Mouse (Mus musculus) urinary bladder, postnatal 10 days (tissue): Measurements from ENCODE around the gene 1700001C19Rik.

ENCODE experiments used
- DNase-seq: peaks from one replicate; pipeline ENCODE4 v3.0.0; 2022; ENCODE audit warnings: low spot score

Gene 1700001C19Rik

DNA sequence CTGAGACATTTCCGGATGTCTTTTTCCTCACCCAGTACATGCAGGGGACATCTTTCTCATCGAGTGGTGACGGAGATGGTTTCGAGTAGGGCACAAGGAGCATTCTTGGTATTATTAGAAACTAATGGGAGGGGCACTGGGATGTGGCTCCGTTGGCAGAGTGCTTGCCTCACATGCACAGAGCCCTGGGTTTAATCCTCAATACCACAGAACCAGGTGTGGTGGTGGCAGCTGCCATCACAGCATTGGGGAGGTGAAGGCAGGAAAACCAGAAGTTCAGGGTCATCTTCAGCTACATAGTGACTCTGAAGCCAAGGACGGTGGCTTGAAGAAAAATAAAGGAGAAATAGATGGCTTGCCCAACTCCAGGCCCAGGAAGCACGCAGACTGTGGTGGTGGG lies 25.0 kb upstream of the 1700001C19Rik start:
- no peak for DNase-seq

DNA sequence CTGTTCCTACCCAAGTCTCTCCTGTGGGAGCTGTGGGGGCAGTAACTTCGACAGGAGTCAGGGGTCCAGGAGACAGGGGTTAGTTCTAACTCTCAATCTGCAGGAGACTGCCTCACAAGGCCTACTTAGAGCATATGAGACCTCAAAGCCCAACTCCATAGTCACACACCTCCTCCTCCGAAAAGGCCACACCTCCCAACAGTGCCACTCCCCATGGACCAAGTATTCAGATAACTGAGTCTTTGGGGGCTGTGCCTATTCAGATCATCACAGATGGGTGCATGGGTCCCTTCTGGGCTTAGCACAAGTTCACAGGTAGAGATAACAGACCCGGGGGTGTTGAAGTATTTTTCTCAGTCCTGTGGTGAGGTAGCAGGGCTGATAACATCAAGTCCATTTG lies 24.5 kb upstream of the 1700001C19Rik start:
- no peak for DNase-seq

DNA sequence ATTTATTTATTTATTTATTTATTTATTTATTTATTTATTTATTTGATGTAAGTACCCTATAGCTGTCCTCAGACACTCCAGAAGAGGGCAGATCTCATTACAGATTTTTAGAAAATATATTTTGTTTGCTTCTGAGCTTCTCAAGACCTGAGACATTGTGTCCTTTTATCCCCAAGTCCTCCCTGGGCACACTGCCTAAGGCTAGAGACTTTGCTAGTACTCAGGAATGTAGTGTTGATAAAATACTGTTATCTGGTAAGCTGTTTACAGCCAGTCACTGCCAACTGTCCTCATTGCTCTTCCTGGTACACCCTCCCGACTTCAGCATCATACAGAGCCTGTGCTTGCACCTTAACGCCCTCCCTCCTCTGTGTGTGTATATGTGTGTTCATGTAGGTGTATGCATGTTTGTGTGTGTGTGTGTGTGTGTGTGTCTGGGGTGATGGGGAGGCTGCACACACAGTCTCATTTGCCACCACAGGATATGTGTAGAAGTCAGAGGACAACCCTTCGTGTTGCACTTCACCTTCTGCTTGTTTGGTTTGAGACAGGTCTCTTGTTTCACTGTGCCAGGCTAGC lies 22.3 kb upstream of the 1700001C19Rik start:
- no peak for DNase-seq

DNA sequence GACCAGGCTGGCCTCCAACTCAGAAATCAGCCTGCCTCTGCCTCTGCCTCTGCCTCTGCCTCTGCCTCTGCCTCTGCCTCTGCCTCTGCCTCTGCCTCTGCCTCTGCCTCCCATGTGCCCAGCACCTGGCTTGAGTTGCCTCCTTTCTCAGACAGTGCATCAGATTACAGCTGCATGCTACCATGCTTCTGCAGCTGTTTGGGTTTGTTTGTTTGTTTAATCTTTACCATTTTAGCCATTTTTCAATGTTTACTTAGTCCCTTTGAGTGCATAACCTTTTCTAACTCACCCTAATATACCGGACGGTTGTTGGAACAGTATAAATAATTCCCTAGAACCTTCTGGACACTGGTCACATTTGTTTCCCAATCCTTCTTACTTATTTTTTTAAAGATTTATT lies 21.8 kb upstream of the 1700001C19Rik start:
- DNase-seq: no peak

DNA sequence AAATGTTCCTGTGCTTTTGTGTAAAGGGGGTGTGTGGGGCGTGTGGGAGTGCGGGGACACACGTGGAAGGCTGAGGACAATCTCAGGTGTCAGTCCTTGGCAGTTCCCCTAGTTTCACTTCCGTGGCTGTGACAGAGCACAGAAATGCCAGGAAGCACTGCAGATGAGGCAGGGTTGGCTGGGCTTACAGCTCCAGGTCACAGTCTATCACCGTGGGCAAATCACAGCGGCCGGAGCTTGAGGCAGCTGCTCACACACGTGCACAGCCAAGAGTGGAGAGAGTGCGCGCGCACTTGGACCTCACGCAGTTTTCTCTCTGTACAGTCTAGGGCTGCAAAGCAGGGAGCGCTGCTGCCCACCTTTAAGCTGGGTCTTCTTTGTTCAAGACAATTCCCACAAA lies 21.1 kb upstream of the 1700001C19Rik start:
- DNase-seq: no peak

DNA sequence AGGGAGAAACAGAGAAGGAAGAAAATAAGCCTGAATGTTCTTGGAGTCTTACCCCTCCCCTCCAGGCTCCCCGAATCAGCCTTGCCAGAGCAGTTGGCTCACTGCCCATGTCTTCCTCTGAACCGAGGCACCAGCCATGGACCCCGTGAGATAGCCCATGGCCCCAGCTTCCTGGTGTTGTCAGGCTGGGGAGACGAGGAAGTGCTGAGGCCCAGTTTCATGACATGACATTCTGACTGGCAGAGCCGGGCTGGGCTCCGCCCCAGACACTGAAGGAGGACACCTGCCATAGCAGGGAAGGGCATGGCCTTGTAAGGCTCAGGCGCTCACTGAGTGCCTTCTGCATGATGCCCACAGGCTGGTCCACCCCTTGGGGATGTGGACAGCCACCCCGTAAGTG lies 17.5 kb upstream of the 1700001C19Rik start:
- DNase-seq: no peak

DNA sequence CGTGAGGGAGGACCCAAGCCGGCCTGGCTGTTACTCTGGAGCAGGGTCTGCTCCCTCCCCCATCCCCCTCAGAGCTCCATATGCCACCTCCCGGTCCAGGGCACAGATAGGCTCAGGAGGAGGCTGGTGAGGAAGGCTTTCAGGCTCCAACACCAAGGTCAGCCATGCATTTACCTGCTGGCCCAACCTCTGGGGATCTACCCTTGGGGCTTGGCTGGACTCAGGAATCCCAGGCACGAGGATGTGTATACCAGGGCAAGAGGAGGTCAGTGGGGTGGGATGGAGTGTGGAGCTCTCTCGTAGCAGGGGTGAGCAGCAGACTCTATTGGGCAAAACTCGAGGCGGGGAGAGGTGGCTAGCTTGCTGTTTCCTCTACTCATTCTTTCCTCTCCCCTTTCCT lies 15.7 kb upstream of the 1700001C19Rik start:
- no peak for DNase-seq

DNA sequence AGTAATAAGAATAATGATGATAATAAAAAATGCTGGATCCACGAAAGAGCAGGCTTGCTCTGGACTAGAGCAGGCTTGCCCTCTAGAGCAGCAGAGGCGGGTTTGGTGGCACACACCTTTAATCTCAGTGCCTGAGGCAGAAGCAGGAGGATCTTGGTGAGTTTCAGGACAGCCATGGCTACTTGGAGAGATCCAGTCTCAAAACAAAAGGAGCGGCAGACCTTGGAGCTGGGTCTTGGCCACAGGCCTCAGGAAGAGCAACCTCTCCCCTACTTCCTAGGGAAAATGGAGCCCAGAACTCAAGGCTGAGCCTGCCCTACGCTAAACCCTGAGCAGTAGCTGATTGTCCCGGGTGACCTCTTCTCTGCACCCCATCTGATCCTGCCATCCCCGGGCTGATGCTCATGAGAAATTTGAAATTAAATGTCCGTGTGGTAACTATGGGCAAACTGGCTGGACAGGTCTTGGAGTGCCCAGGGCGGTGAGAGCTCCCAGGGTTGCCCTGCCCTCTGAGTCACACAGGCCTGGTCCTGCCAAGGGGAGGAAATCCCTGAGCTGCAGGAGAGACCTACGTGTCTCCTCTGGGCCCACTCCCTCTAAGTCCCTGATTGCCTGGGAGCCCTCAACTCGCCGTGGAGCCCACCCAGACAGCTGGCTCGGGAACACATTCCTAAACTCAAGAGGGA lies 13.8 kb upstream of the 1700001C19Rik start:
- DNase-seq: no peak

DNA sequence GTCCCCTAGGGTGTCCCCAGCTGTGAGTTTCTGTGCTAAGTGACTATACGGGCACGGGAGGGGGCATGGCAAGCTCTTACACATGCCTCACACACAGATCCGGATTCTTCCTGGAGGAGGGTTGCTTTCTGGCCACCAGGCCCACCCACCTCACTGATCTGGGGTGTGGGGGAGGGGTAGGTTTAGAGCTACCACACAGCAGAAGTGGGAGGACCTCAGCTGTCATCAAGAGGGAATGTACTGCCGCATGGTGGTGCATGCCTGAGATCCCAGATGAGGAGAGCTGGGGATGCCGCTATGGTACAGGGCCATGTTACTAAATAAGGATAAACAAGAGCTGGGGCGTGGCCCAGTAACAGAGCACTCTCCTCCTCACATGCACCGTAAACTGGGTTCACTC lies 13.1 kb upstream of the 1700001C19Rik start:
- DNase-seq: no peak

DNA sequence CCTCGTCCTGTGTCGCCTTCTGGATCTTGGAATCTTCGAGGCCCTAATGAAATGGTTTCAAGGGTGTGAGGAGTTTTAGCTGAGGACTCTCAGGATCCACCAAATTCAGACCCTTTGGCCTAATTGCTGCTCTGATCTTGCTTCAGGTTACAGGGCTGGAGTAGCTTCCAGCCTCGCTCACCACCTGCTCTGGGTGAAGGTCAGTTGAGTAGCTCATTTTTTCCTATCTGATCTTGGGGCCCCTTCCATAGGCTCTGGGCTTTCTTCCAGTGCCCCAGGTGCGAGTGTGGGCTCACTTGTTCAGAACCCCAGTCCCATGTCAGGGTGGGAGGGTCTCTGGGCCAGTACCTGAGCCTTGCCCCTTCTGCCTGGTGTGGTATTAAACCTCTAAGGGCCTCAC lies 12.3 kb upstream of the 1700001C19Rik start:
- DNase-seq: no peak

DNA sequence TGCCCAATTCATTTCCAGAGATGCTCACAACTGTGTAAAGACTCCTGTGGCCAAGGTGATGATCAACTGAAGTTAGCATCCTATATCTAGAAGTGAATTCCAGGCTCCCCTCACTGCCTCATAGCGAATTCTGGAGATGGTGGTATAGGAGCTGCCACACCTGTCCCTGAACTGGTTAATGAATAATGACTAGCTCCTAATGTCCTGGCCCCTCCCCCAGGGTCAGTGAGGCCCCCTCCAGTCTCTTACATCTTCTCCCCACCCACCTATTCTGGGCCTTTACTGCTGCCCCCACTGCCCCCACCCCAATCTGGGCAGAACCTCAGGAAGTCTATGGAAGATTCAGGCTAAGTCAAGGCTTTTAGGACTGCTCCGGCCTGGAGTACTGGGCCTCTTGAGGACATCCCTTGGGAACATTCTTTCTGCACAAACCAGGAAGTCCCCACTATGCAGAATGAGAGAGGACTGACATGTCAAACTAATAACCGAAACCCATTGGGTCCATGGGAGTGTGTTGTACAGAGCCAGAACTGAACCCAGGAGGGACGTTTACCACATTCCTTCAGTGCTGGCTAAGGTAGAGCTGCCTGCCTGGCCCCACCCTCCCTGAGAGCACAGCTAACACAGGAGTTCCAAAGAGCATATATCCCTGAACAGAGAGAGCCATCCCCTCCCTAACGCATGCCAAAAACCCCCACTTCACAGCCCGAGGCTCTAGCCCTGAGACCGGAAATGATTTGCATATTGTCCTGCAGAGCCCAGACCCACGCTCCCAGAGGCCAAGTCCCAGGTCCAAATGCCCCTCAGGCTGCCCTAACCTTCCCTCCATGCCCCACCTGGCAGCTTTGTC lies 11.6 kb upstream of the 1700001C19Rik start:
- DNase-seq: no peak

DNA sequence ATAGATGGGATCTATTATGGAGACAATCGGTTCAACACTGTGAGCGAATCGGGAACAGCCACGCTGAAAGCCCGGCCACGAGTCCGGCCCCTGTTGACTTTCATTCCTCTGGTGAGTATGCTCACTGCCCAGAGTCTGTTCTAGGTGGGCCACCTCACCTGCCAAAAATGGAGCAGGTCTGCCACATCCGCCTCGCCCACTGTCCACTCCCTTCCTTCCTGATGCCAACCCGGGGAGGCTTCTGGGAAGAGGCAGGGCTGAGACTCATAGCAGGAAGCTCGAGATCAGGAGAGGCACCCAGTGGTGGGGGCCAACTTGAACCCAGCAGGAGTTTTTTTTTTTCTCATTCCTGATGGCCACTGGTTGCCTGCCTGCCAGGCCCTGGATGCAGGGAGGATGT lies 9.4 kb upstream of the 1700001C19Rik start:
- DNase-seq: no peak

DNA sequence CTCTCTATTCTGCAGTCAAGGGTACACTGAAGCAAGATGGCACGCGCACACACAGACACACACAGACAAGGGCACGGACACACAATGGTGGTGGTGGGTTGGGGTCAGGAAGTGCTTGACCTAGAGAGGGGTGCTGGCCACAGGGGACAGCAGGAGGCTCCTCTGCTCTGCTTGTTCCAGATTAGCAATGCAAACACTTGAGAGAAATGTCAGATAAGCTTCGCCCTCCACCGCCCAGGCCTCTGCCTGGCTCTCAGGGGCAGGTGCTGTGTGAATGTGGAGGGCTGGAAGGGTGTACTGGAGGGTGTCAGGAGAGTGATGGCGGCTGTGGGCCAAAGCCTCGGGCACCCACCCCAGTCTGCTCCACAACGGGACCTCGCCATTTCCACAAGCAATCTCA lies 8.8 kb upstream of the 1700001C19Rik start:
- no peak for DNase-seq

DNA sequence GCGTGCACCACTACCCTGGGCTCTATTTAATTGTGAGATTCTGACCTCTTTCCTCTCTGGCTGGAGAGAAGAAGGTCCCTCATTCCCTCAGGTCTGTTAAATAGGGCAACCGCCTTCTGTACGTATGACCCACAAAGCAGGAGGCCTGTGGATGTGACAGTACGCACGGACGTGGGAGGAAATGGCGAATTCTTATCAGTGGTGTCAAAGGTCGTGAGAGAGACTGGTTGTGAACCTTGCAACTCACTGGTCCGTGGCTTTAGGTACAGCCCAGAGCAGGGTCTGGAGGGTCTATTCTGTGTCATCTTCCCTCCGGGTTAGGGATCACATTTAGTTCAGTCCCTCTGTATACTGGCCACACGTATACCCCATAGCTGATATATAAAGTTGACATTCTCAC lies 8.3 kb upstream of the 1700001C19Rik start:
- no peak for DNase-seq

DNA sequence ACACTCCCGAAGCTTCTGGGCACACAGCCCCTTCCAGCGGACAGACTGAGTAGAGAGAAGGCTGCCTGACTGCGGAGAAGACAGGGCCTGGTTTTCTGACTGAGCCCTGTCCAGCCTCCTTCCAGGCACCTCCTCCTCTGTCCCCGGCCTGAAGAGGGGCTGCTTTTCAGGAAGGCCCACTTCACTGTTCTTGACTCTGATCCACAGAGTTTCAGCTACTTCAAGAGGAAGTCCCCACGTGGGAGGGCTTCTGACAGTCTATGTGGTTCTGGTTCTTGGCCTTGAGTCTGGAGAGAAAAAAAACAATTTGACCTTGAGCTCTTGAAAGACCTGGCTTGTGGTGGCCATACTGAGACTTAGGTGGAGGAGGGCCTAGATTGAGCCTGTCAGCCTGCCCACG lies 6.9 kb upstream of the 1700001C19Rik start:
- DNase-seq: no peak

DNA sequence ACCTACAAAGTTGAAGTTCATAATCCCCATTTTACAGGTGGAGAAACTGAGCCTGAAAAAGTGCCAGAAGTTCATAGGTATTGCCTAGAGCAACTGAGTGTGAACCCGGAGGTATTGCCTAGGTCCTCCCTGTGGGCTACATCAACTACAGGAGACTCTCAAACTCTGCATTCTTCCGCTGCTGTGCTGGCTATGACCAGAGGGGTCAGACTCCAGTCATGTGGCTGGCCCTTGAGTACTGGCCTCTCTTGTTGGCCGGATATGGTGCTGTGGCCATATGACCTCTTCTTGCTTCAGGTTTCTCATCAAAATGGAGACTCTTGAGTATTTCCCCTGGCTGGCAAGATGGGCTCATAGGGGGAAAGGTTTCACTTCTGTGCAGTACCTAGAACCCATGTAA lies 5.1 kb upstream of the 1700001C19Rik start:
- DNase-seq: no peak

DNA sequence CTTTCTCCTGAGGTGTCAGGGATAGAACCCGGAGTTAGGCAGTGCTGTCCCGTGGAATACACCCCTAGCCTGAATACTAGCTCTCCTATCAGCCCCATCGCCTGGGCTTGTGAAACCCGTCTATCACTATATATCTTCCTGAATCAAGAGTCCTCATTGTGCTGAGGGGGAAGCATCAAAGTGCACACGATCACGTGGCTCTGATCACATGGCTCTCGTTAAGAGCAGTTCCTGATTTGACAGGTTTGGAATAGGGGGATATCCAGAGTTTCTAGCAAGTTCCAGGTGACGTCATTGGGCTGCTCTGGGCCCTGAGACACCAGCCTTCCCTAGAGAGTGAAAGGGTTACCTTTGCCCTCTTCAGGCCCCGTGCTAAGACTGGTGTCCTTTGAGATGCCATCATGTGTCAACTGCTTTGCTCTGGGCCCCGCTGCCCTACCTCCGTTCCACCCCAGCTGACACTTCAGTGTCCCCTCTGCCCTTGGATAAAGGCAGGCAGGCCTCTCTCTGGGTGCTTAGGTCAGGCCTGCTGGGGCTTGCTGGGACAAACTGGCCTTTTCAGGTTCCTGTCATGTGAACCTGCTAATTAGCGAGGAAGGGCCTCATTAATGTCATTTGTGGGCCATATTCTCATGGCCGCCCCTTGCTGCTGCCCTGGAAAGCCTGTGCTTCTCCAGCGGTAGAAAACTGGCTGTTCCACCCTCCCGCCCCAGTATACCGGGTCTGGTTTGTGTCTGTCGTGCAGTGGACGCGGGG lies 4.3 kb upstream of the 1700001C19Rik start:
- no peak for DNase-seq

DNA sequence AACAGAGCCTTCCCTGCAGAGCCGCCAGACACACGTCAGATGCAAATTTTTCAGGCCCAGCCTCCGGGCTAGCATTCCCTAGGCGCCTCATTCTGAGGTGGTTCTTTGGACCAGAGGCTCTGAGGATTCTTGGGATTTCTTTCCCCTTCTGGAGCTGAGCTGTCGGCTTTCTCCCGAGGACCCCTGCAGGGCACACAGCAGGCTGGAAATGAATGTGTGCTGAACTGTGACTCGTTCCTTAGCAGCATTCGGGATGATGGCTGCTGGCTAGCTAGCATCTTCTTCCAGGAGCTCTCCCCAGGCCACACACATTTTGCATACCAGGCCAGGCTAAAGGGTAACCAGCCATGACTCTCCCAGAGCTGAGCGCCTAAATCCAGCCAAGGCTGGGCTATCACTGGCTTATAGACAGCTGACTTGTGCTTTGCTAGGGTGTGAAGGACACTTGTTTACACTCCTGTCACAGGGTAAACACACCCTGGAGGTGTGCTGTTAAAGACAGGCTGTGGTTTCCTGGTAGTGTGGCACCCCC lies 3.2 kb upstream of the 1700001C19Rik start:
- no peak for DNase-seq

DNA sequence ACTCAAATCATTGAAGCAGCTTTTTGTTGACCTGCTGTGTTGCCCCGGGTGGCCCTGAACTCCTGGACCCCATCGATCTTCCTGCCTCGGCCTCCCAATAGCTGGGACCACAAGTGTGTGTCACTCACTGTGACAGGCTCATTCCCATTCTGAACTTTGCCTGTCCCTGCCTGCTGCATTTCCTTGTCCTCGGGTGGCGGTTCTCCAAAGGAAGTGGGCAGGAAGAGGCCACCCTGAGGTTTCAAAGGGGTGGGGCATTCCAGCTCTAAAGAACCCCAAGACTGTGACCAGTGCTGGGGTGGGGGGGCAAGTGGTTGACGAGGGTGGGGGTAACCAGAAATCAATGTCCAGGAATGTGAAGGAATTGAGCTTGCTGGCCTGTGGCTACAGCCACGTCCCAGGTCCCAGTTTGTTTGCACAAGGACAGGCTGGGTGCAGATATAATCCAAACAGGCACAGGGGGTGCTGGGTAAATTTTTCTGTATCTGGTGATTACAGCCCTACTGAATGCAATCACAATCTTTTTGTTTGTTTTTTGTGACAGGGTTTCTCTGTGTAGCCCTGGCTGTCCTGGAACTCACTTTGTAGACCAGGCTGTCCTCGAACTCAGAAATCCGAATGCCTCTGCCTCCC lies 2.3 kb upstream of the 1700001C19Rik start:
- DNase-seq: no peak

DNA sequence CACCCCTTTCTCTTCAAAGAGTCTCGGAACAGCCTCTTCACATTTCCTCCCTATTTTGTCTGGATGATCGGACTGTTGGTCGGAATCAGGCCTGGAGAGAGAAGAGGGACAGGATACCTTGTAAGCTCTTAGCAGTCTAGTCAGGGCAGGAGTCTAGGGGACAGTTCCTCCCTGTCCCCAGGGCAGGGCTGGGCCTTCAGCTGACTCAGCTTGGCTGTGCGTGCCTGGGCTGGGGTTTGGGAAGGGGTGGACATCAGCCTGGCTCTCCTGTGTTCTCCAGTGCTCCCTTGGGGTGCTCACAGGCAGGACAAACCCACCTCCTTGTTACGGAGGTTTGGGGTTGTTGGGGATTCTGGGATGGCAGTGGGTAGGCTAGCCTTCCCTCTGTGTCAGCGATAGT lies 1.4 kb upstream of the 1700001C19Rik start:
- DNase-seq: no peak

DNA sequence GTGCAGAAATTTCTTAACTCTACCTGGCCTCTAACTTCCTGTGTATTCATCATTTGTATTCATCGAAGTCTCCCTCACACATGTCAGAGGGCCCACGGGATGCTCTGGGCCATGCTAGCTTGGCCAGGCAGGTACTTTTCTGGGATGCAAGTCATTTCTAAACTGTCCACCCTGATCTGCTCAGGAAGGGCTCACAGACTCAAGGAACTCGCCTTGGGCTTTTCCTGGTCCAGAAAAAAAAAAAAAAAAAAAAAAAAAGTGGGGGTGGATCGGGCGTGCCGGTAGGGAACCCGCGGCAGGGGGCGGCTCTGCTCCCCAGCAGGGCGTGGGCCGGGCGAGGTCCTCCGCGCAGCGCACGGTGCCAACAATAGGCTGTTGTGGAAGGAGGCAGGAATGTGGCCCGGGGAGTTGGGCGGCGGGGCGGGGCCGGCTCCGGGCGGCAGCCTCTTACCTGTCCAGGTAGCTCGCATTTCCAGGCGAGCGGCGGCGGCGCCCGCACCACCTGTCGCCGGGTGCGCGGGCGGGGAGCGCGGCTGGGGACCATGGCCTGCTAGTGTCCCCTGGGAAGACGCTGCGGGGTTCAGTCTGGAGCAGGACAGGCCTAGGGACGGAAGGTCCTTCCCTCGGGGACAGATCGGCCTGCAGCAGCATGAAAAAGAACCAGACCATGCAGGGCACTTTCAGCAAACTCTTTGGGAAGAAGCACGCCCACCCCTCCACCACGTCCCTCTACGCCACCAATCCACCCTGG lies 845 bp downstream of the 1700001C19Rik start, which contains the start of gene AI661453:
TSS of gene AI661453 (plus strand) at position 460 of the 751 bp plus-strand sequence.
- DNase-seq: peak; percentile 35
